Mouse (Mus musculus) MEL (cell line): ENCODE measurements at regions not wholly inside any gene's neighbourhood (a gene's known extent, or its start where the extent isn't known, plus 50 kb on each side); places are given as distances from the start of the nearest gene placed in this dataset.

Experiments
- DNase-seq: peaks from one replicate; pipeline ENCODE4 v3.0.0; 2011; ENCODE audit warnings: low read depth, low spot score
- H3K27ac ChIP-seq: 2 replicates; pipeline ENCODE4 v1.5.1; 2012; ENCODE audit warnings: low read depth, mild to moderate bottlenecking, control low read depth, low read length, moderate library complexity; ENCODE audit not compliant: control insufficient read depth
- H3K27me3 ChIP-seq, 2 experiments: fragments of 150-350 bp in 1 of 2; sonication (generic) in 1 of 2; 2 replicates each; pipeline ENCODE4 v1.6.1; 2012; ENCODE audit warnings: low read length in 2 of 2, mild to moderate bottlenecking in 2 of 2, improper control_type of control experiment in 1 of 2, moderate library complexity in 1 of 2; ENCODE audit not compliant: insufficient read depth in 2 of 2, control insufficient read depth in 1 of 2
- H3K36me3 ChIP-seq, 2 experiments: 2 replicates each; pipeline ENCODE4 v1.6.1; 2012 to 2014; ENCODE audit warnings: low read length in 2 of 2, improper control_type of control experiment in 1 of 2, inconsistent platforms in 1 of 2, mild to moderate bottlenecking in 1 of 2; ENCODE audit not compliant: insufficient read depth in 2 of 2, control insufficient read depth in 1 of 2
- H3K4me1 ChIP-seq, 2 experiments: fragments of 150-350 bp in 1 of 2; sonication (generic) in 1 of 2; 2 replicates each; pipeline ENCODE4 v1.6.1; 2012; ENCODE audit warnings: low read length in 2 of 2, improper control_type of control experiment in 1 of 2, mild to moderate bottlenecking in 1 of 2; ENCODE audit not compliant: insufficient read depth in 2 of 2, control insufficient read depth in 1 of 2
- H3K4me3 ChIP-seq, 2 experiments: fragments of 150-350 bp in 1 of 2; sonication (generic) in 1 of 2; 2 replicates each; pipeline ENCODE4 v1.5.1; 2012; ENCODE audit warnings: low read depth in 2 of 2, low read length in 2 of 2, mild to moderate bottlenecking in 2 of 2, moderate library complexity in 2 of 2, control low read depth in 1 of 2, improper control_type of control experiment in 1 of 2; ENCODE audit not compliant: control insufficient read depth in 1 of 2, insufficient read depth in 1 of 2
- H3K79me2 ChIP-seq: 2 replicates; pipeline ENCODE4 v1.6.1; 2012; ENCODE audit warnings: mild to moderate bottlenecking, low read length, moderate library complexity; ENCODE audit not compliant: control insufficient read depth, poor library complexity, insufficient read depth
- H3K9ac ChIP-seq: 2 replicates; pipeline ENCODE4 v1.6.1; 2012; ENCODE audit warnings: low read depth, mild to moderate bottlenecking, control low read depth, low read length, moderate library complexity; ENCODE audit not compliant: control insufficient read depth, poor library complexity, severe bottlenecking
- H3K9me3 ChIP-seq: fragments of 150-350 bp; sonication (generic); replicated peaks from 2 replicates; pipeline ENCODE4 v1.6.1; 2012; ENCODE audit warnings: mild to moderate bottlenecking, low read length, improper control_type of control experiment, moderate library complexity; ENCODE audit not compliant: insufficient read depth
- CTCF ChIP-seq, 3 experiments: IDR thresholded peaks in 2 of 3; conservative IDR thresholded peaks in 1 of 3; 2 replicates each; pipeline ENCODE4 v1.5.1; 2011 to 2012; ENCODE audit warnings: low read length in 3 of 3, low read depth in 2 of 3, mild to moderate bottlenecking in 2 of 3, improper control_type of control experiment in 1 of 3, inconsistent platforms in 1 of 3, mixed read lengths in 1 of 3, moderate library complexity in 1 of 3; ENCODE audit not compliant: control insufficient read depth in 1 of 3, insufficient read depth in 1 of 3, poor library complexity in 1 of 3, severe bottlenecking in 1 of 3
- EP300 ChIP-seq, 2 experiments: IDR thresholded peaks; 2 replicates each; pipeline ENCODE4 v1.6.1; 2011; ENCODE audit warnings: improper control_type of control experiment in 2 of 2, low read length in 2 of 2, low read depth in 1 of 2, mild to moderate bottlenecking in 1 of 2
- ETS1 ChIP-seq: IDR thresholded peaks from 2 replicates; pipeline ENCODE4 v1.6.1; 2012; ENCODE audit warnings: low read depth, mild to moderate bottlenecking, inconsistent platforms, low read length, improper control_type of control experiment, moderate library complexity
- GATA1 ChIP-seq: IDR thresholded peaks from 2 replicates; pipeline ENCODE4 v1.6.1; 2011; ENCODE audit warnings: low read depth, low read length, improper control_type of control experiment
- HCFC1 ChIP-seq: IDR thresholded peaks from 2 replicates; pipeline ENCODE4 v1.6.1; 2012; ENCODE audit warnings: low read depth, mild to moderate bottlenecking, inconsistent platforms, low read length, improper control_type of control experiment, moderate library complexity
- JUND ChIP-seq: IDR thresholded peaks from 2 replicates; pipeline ENCODE4 v1.6.1; 2011; ENCODE audit warnings: low read depth, mild to moderate bottlenecking, improper control_type of control experiment, low read length
- KAT2A ChIP-seq: conservative IDR thresholded peaks from 2 replicates; pipeline ENCODE4 v1.6.1; 2012; ENCODE audit warnings: low read depth, low read length, improper control_type of control experiment, inconsistent platforms
- MAX ChIP-seq: IDR thresholded peaks from 2 replicates; pipeline ENCODE4 v1.6.1; 2011; ENCODE audit warnings: low read length, improper control_type of control experiment
- MXI1 ChIP-seq: IDR thresholded peaks from 2 replicates; pipeline ENCODE4 v1.6.1; 2011; ENCODE audit warnings: mild to moderate bottlenecking, low read depth, low read length, improper control_type of control experiment
- NRF1 ChIP-seq: IDR thresholded peaks from 2 replicates; pipeline ENCODE4 v1.6.1; 2014; ENCODE audit warnings: low read depth, mild to moderate bottlenecking, inconsistent platforms, low read length, improper control_type of control experiment, moderate library complexity; ENCODE audit not compliant: poor library complexity, insufficient read depth, severe bottlenecking
- POLR2AphosphoS2 ChIP-seq: IDR thresholded peaks from 2 replicates; pipeline ENCODE4 v1.6.1; 2011; ENCODE audit warnings: low read length, improper control_type of control experiment
- SMC3 ChIP-seq: IDR thresholded peaks from 2 replicates; pipeline ENCODE4 v1.6.1; 2011; ENCODE audit warnings: low read depth, low read length, improper control_type of control experiment
- TAL1 ChIP-seq: IDR thresholded peaks from 2 replicates; pipeline ENCODE4 v1.6.1; 2012; ENCODE audit warnings: mild to moderate bottlenecking, inconsistent platforms, low read length, moderate library complexity, mixed read lengths
- TCF12 ChIP-seq: IDR thresholded peaks from 2 replicates; pipeline ENCODE4 v1.6.1; 2014; ENCODE audit warnings: low read depth, mild to moderate bottlenecking, inconsistent platforms, low read length, improper control_type of control experiment, moderate library complexity
- UBTF ChIP-seq: IDR thresholded peaks from 2 replicates; pipeline ENCODE4 v1.6.1; 2012; ENCODE audit warnings: low read depth, mild to moderate bottlenecking, inconsistent platforms, low read length, improper control_type of control experiment, moderate library complexity, borderline replicate concordance; ENCODE audit not compliant: insufficient read depth
- USF1 ChIP-seq: IDR thresholded peaks from 2 replicates; pipeline ENCODE4 v1.6.1; 2014; ENCODE audit warnings: low read depth, mild to moderate bottlenecking, inconsistent platforms, low read length, improper control_type of control experiment, moderate library complexity
- ZC3H11A ChIP-seq: IDR thresholded peaks from 2 replicates; pipeline ENCODE4 v1.6.1; 2012; ENCODE audit warnings: low read depth, mild to moderate bottlenecking, inconsistent platforms, low read length, improper control_type of control experiment

DNA sequence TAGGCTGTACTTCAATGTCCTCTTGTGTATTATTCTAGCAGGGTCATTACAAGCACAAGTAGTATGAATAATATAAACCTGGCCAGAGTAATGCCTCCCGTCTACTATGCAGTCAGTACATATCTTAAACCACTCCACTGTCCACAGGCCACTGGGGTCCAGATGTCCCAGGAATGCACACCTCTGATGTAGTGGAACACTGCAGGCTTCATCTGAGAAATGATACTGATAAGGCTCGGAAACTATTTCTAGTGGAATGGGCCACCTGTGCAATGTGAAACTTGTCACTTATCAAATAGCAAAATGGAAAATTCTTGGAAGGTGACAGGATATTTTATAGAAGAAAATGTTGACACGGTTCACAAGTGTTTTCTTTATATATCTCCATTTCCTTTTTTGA lies 477.6 kb upstream of the Gm9747 start (continued):
- TF ChIP-seq POLR2AphosphoS2 (no peak), KAT2A (no peak), NRF1 (no peak), HCFC1 (no peak), TCF12 (no peak)

DNA sequence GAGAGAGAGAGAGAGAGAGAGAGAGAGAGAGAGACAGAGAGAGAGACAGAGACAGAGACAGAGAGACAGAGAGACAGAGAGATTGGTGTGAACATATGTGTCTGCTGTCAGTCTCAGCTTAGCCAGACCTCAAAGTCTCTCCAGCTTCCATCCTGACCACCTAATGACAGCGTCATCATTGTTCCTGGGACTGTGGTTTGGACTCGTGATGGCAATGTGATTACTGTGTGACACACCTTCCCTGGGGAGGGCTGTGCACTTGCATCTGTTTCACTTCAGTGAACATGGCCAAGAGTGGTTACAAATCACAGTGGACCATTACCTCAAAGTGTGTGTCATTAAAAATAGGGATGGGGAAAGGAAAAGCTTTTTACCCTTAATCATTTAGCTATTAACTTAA lies 477.2 kb upstream of the Gm9747 start:
- Histone ChIP-seq H3K27ac (no peak overlapping the region), H3K79me2 (no peaks in the 10 kb centered on the region), H3K36me3 (no peaks in the 10 kb centered on the region), H3K4me3 (no peak overlapping the region), H3K9ac (no peak overlapping the region), H3K9me3 (no peaks in the 10 kb centered on the region), H3K4me1 (no peaks in the 10 kb centered on the region), H3K27me3 (no peaks in the 10 kb centered on the region)
- TF ChIP-seq HCFC1, result no peak
- TF ChIP-seq ZC3H11A, result no peak
- no peak for TF ChIP-seq EP300 (IDR thresholded peaks at IDR 0.05; ENCODE audit: low read depth in 1 of 2, low read length in 2 of 2)
- TF ChIP-seq MXI1, result no peak
- DNase-seq, result no peak

DNA sequence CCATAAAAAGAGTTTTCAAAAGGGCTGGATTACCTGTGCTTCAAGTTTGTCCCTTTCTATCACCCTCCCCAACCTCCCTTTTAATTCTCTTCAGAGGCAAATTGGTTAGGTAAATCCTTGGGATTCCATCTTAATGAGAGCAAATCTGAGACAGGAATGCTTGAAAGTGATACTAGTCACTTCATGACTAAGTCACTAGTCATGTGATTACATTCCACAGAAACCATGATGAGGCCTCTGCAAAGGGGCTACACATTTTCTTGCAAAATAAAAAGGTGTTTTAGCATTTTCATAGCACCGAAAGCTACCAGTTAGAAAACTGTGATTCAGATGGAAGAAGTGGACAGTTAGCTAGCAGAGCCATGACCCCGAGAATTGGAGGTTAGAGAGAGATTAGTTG lies 473.0 kb upstream of the Gm9747 start:
- no peak overlapping the region for H3K9ac ChIP-seq
- TF ChIP-seq GATA1 (no peak), ETS1 (no peak), TCF12 (no peak), SMC3 (no peak), MAX (no peak), CTCF (IDR thresholded peaks at IDR 0.05 in 2 of 3, conservative IDR thresholded peaks at IDR 0.05 in 1 of 3; ENCODE audit: control insufficient read depth in 1 of 3, insufficient read depth in 1 of 3, low read depth in 2 of 3, low read length in 3 of 3, poor library complexity in 1 of 3, severe bottlenecking in 1 of 3) (no peak), JUND (no peak), UBTF (no peak), USF1 (no peak), TAL1 (no peak), MXI1 (no peak)
- H3K4me3 ChIP-seq, result no peak overlapping the region
- H3K4me1 ChIP-seq, result no peaks in the 10 kb centered on the region
- no peak overlapping the region for H3K27ac ChIP-seq
- no peaks in the 10 kb centered on the region for H3K79me2 ChIP-seq
- DNase-seq, result no peak
- H3K36me3 ChIP-seq, result no peaks in the 10 kb centered on the region
- H3K9me3 ChIP-seq, result no peaks in the 10 kb centered on the region
- H3K27me3 ChIP-seq, result no peaks in the 10 kb centered on the region
